Mouse (Mus musculus) liver, postnatal 0 days (tissue): ENCODE data around the gene Hsf5.

Experiments used
- CTCF ChIP-seq: sonication (generic); IDR thresholded peaks from 2 replicates; pipeline ENCODE4 v1.5.1; 2016; ENCODE audit warnings: antibody characterized with exemption, low read depth
- EP300 ChIP-seq: IDR thresholded peaks from 2 replicates; pipeline ENCODE4 v1.6.1; 2016; ENCODE audit warnings: antibody characterized with exemption, low read depth, mild to moderate bottlenecking

GRCm38 (mm10) chr11:87578249-87578962 lies 38.6 kb upstream of the Hsf5 start:
- TF ChIP-seq CTCF (no peak), EP300 (no peak)
